Mouse (Mus musculus) CH12.LX (cell line): Measurements from ENCODE around the gene Sbsn. TPM values are rescaled to one million over a fixed set of nuclear protein-coding genes. Genes with fewer than 3 reads are reported as not detected.

Experiments
- DNase-seq: peaks from one replicate; pipeline ENCODE4 v3.0.0-alpha.2; 2013; ENCODE audit errors: extremely low read depth
- H3K27ac ChIP-seq: 2 replicates; pipeline ENCODE4 v1.5.1; 2012; ENCODE audit warnings: low read depth, mild to moderate bottlenecking, control low read depth, moderate library complexity; ENCODE audit not compliant: insufficient read depth
- H3K27me3 ChIP-seq: replicated peaks from 2 replicates; pipeline ENCODE3; 2012; ENCODE audit warnings: inconsistent platforms
- H3K36me3 ChIP-seq, 2 experiments: replicated peaks in 1 of 2; 2 replicates each; pipeline versions ENCODE3 to v1.6.1; 2012; ENCODE audit warnings: inconsistent platforms in 1 of 2, low read length in 1 of 2, mild to moderate bottlenecking in 1 of 2, mixed read lengths in 1 of 2, moderate library complexity in 1 of 2; ENCODE audit not compliant: control insufficient read depth in 1 of 2, insufficient read depth in 1 of 2
- H3K4me1 ChIP-seq, 2 experiments: 2 replicates each; pipeline ENCODE4 v1.6.1; 2012; ENCODE audit warnings: inconsistent platforms in 1 of 2, moderate library complexity in 1 of 2; ENCODE audit not compliant: insufficient read depth in 2 of 2, control insufficient read depth in 1 of 2
- H3K4me2 ChIP-seq: 2 replicates; pipeline ENCODE4 v1.6.1; 2012; ENCODE audit warnings: low read depth, mild to moderate bottlenecking, control low read depth; ENCODE audit not compliant: poor library complexity, insufficient read depth, severe bottlenecking
- H3K4me3 ChIP-seq, 3 experiments: fragments of 150-350 bp in 1 of 3; sonication (generic) in 1 of 3; replicated peaks in 1 of 3; 2 replicates each; pipeline versions ENCODE3 to v1.5.1; 2011 to 2012; ENCODE audit warnings: low read depth in 2 of 3, low read length in 2 of 3, mild to moderate bottlenecking in 2 of 3, moderate library complexity in 2 of 3, control low read depth in 1 of 3, improper control_type of control experiment in 1 of 3, inconsistent platforms in 1 of 3, mixed read lengths in 1 of 3; ENCODE audit not compliant: poor library complexity in 1 of 3
- H3K79me2 ChIP-seq: replicated peaks from 2 replicates; pipeline ENCODE4 v1.6.1; 2012; ENCODE audit warnings: mild to moderate bottlenecking, moderate library complexity; ENCODE audit not compliant: control insufficient read depth, poor library complexity, insufficient read depth, severe bottlenecking; ENCODE audit errors: extremely low read depth
- H3K9ac ChIP-seq: 2 replicates; pipeline ENCODE4 v1.6.1; 2012; ENCODE audit warnings: low read depth, mild to moderate bottlenecking, control low read depth, moderate library complexity; ENCODE audit not compliant: insufficient read depth
- H3K9me3 ChIP-seq: replicated peaks from 2 replicates; pipeline ENCODE3; 2012; ENCODE audit warnings: low read length, inconsistent platforms, mixed read lengths
- CHD1 ChIP-seq: IDR thresholded peaks from 2 replicates; pipeline ENCODE4 v1.6.1; 2012; ENCODE audit warnings: low read depth, low read length, improper control_type of control experiment, inconsistent platforms
- CHD2 ChIP-seq: IDR thresholded peaks from 2 replicates; pipeline ENCODE4 v1.6.1; 2011; ENCODE audit warnings: low read length, improper control_type of control experiment
- CTCF ChIP-seq, 2 experiments: IDR thresholded peaks in 1 of 2; conservative IDR thresholded peaks in 1 of 2; 2 replicates each; pipeline ENCODE4 v1.5.1; 2011 to 2012; ENCODE audit warnings: low read depth in 2 of 2, low read length in 2 of 2, improper control_type of control experiment in 1 of 2, inconsistent platforms in 1 of 2, mild to moderate bottlenecking in 1 of 2, moderate library complexity in 1 of 2
- ELF1 ChIP-seq: IDR thresholded peaks from 2 replicates; pipeline ENCODE4 v1.6.1; 2014; ENCODE audit warnings: low read depth, mild to moderate bottlenecking, inconsistent platforms, low read length, improper control_type of control experiment
- IRF4 ChIP-seq: IDR thresholded peaks from 2 replicates; pipeline ENCODE4 v1.6.1; 2014; ENCODE audit warnings: low read depth, mild to moderate bottlenecking, inconsistent platforms, low read length, improper control_type of control experiment
- JUN ChIP-seq: IDR thresholded peaks from 2 replicates; pipeline ENCODE4 v1.6.1; 2011; ENCODE audit warnings: low read depth, mild to moderate bottlenecking, low read length, improper control_type of control experiment, moderate library complexity; ENCODE audit not compliant: insufficient read depth
- JUND ChIP-seq: conservative IDR thresholded peaks from 2 replicates; pipeline ENCODE4 v1.6.1; 2011; ENCODE audit warnings: low read depth, low read length, improper control_type of control experiment
- MAFK ChIP-seq: IDR thresholded peaks from 2 replicates; pipeline ENCODE4 v1.6.1; 2011; ENCODE audit warnings: low read length, improper control_type of control experiment; ENCODE audit not compliant: insufficient replicate concordance
- MAX ChIP-seq: IDR thresholded peaks from 2 replicates; pipeline ENCODE4 v1.6.1; 2011; ENCODE audit warnings: low read length, improper control_type of control experiment
- MEF2A ChIP-seq: IDR thresholded peaks from 2 replicates; pipeline ENCODE4 v1.6.1; 2014; ENCODE audit warnings: low read depth, mild to moderate bottlenecking, inconsistent platforms, low read length, improper control_type of control experiment, borderline replicate concordance
- MYC ChIP-seq: IDR thresholded peaks from 2 replicates; pipeline ENCODE4 v1.6.1; 2011; ENCODE audit warnings: low read depth, mild to moderate bottlenecking, improper control_type of control experiment, low read length
- PAX5 ChIP-seq: IDR thresholded peaks from 2 replicates; pipeline ENCODE4 v1.6.1; 2012; ENCODE audit warnings: low read length, inconsistent platforms, mixed read lengths
- POLR2A ChIP-seq: IDR thresholded peaks from 2 replicates; pipeline ENCODE4 v1.6.1; 2011; ENCODE audit warnings: low read depth, mild to moderate bottlenecking, improper control_type of control experiment, low read length
- POLR2AphosphoS2 ChIP-seq: IDR thresholded peaks from 2 replicates; pipeline ENCODE4 v1.6.1; 2011; ENCODE audit warnings: low read depth, low read length, improper control_type of control experiment
- TBP ChIP-seq: conservative IDR thresholded peaks from 2 replicates; pipeline ENCODE4 v1.6.1; 2011; ENCODE audit warnings: low read depth, low read length, improper control_type of control experiment
- ZNF384 ChIP-seq: IDR thresholded peaks from 2 replicates; pipeline ENCODE4 v1.6.1; 2012; ENCODE audit warnings: low read depth, low read length, improper control_type of control experiment, inconsistent platforms
- dilution Hi-C: fragments of 300-500 bp; cut with MboI; formaldehyde crosslinking; loops from 2 replicates; pipeline ENCODE4 v1.14.3; 2020; ENCODE audit warnings: low sequenced_read_pairs; ENCODE audit not compliant: extremely low pct_unique_long_range_greater_than_20kb, extremely low pct_ligation_motif_present
- in situ Hi-C: fragments of 300-500 bp; cut with MboI; formaldehyde crosslinking; loops from 3 replicates; pipeline ENCODE4 v1.14.3; 2019; ENCODE audit warnings: low sequenced_read_pairs, low pct_ligation_motif_present, low pct_unique_long_range_greater_than_20kb, mixed read lengths
- polyA plus RNA-seq: library from polyadenylated mRNA; unstranded; fragments of >175 nt; gene quantifications from 2 replicates; pipeline ENCODE4 v1.2.1, GENCODE M21; 2012; ENCODE audit warnings: low read depth; ENCODE audit not compliant: insufficient read length
- total RNA-seq, 2 experiments: library from RNA; depleted of rRNA; stranded (reverse); fragments of 300-350 nt in 1 of 2; fragments of >200 nt in 1 of 2; gene quantifications; 2 replicates each; pipeline ENCODE4 v1.2.3; 2012 to 2014

Sbsn gene
- total and polyA plus RNA-seq, 3 experiments = 0.30 to 0.76 (median 0.69) TPM

DNA sequence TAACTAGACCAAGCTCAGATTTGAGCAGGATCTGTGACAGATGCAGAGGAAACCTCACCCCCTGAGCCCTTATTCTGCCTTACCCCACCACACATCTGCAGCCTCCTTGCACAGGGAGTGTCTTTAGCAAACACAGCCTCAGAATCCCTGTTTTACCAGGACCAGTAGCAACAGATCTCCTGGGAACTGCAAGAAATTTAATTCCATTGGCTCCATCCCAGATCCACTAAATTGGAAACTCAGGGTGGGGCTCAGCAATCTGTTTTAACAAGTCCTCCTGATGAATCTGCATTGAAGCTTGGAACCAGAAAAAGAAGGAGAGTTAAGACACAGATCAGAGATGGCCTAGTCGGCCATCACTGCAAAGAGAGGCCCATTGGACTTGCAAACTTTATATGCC, 45.5 kb downstream of the Sbsn start:
- no peak for DNase-seq
- no peak overlapping the region for H3K27ac ChIP-seq
- peaks cover 14% of the 10 kb centered on the region for H3K9me3 ChIP-seq
- no peaks in the 10 kb centered on the region for H3K79me2 ChIP-seq
- no peak overlapping the region for H3K9ac ChIP-seq
- H3K36me3 ChIP-seq = no peaks in the 10 kb centered on the region
- in situ Hi-C loops = no loop called here
- no peak overlapping the region for H3K4me2 ChIP-seq
- TF ChIP-seq POLR2A = no peak
- peaks cover 0 to 16% of the 10 kb centered on the region in 2 experiments; a peak in 3 of 4 replicates for H3K4me1 ChIP-seq
- no peaks in the 10 kb centered on the region for H3K27me3 ChIP-seq
- dilution Hi-C loops = no loop called here
- no peak overlapping the region for H3K4me3 ChIP-seq

DNA sequence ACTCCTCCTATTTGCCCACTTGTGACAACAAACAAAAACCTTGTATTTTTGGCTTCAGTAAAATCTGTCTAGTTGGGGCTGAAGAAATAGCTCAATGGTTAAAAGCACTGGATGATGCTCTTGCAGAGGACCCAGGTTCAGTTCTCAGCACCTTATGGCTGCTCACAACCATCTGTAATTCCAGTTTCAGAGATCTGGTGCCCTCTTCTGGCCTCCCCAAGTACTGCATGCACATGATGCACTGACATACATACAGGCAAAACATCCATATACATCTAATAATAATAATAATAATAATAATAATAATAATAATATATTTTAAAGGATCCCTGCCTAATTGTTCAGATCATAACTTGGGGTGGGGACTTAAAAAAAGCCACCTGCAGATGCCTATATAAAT, 49.4 kb downstream of the Sbsn start:
- in situ Hi-C loops (no loop called here), dilution Hi-C loops (no loop called here)
- no peaks in the 10 kb centered on the region for H3K36me3 ChIP-seq
- no peak overlapping the region for H3K4me3 ChIP-seq
- no peaks in the 10 kb centered on the region for H3K79me2 ChIP-seq
- H3K27ac ChIP-seq = no peak overlapping the region
- no peak for DNase-seq
- H3K9me3 ChIP-seq = peaks cover 23% of the 10 kb centered on the region
- no peak overlapping the region for H3K4me2 ChIP-seq
- no peak overlapping the region for H3K9ac ChIP-seq
- H3K27me3 ChIP-seq = no peaks in the 10 kb centered on the region
- H3K4me1 ChIP-seq = no peaks in the 10 kb centered on the region
- TF ChIP-seq PAX5 (no peak), MYC (no peak), CTCF (conservative IDR thresholded peaks at IDR 0.05 in 1 of 2, IDR thresholded peaks at IDR 0.05 in 1 of 2; ENCODE audit: low read depth in 2 of 2, low read length in 2 of 2) (peak in 1 of 2 experiments; percentile 38; a peak in 2 of 4 replicates)

DNA sequence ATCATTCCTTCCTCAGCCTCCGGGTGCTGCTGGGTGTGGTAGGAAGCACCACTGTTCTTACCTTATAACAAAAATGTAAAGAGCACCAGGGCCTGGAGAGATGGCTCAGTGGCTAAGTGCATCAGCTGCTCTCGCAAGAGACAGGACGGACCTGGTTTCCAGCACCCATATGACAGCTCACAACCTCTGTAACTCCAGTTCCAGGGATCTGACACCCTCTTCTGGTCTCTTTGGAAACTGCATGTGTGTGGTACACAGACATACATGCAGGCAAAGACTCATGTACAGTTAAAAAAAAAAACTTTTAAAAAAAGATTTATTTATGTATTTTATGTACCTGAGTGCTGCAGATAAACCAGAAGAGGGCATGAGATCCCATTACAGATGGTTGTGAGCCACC, 52.0 kb downstream of the Sbsn start:
- Histone ChIP-seq H3K27me3 (no peaks in the 10 kb centered on the region), H3K9me3 (peaks cover 23% of the 10 kb centered on the region), H3K4me1 (peaks cover 0 to 4% of the 10 kb centered on the region in 2 experiments; a peak in 1 of 4 replicates), H3K9ac (no peak overlapping the region), H3K27ac (no peak overlapping the region), H3K4me2 (no peak overlapping the region), H3K79me2 (no peaks in the 10 kb centered on the region), H3K4me3 (no peak overlapping the region), H3K36me3 (no peaks in the 10 kb centered on the region)
- TF ChIP-seq MYC = no peak
- TF ChIP-seq IRF4 = no peak
- no peak for TF ChIP-seq CHD1
- TF ChIP-seq POLR2A = no peak
- TF ChIP-seq ELF1 = no peak
- TF ChIP-seq MAFK = no peak
- no peak for TF ChIP-seq POLR2AphosphoS2
- TF ChIP-seq CTCF (conservative IDR thresholded peaks at IDR 0.05 in 1 of 2, IDR thresholded peaks at IDR 0.05 in 1 of 2; ENCODE audit: low read depth in 2 of 2, low read length in 2 of 2) = no peak
- no peak for TF ChIP-seq CHD2
- no peak for TF ChIP-seq MEF2A
- no peak for TF ChIP-seq ZNF384
- no peak for TF ChIP-seq JUN
- no peak for TF ChIP-seq JUND
- no peak for TF ChIP-seq MAX
- TF ChIP-seq TBP = no peak
- in situ Hi-C loops = no loop called here
- no peak for DNase-seq
- dilution Hi-C loops = no loop called here
